Mouse (Mus musculus) urinary bladder, adult 18-20 months (tissue): ENCODE measurements around the gene Sap30.
"Not testable (repeated sequence)": the region's sequence is repeated elsewhere in the genome, so short reads cannot be mapped to it uniquely, and the experiment has no call there.

ENCODE experiments used
- DNase-seq, 2 experiments: peaks; one replicate each; pipeline ENCODE4 v3.0.0; 2022; ENCODE audit warnings: low spot score in 2 of 2, mixed read lengths in 2 of 2

The Sap30 gene

GRCm38 (mm10) chr8:57487441-57488155 lies at the start of gene Sap30:
TSS of gene Sap30 (minus strand) at chr8:57487860.
- DNase-seq = peak; percentile 98

GRCm38 (mm10) chr8:57536167-57536566 lies 48.5 kb upstream of the Sap30 start:
- DNase-seq = no peak

- no peak for DNase-seq
These were observed 46.8 kb upstream of the Sap30 start for GRCm38 (mm10) chr8:57534495-57534894.

- no peak for DNase-seq
These were observed 45.4 kb upstream of the Sap30 start for GRCm38 (mm10) chr8:57533106-57533505.

- no peak for DNase-seq
These were observed 44.6 kb upstream of the Sap30 start for GRCm38 (mm10) chr8:57532223-57532622.

- DNase-seq = peak; percentile 70 to 76
These were observed 43.1 kb upstream of the Sap30 start for GRCm38 (mm10) chr8:57530666-57531349.

- DNase-seq = no peak
These were observed 42.6 kb upstream of the Sap30 start for GRCm38 (mm10) chr8:57530238-57530637.

GRCm38 (mm10) chr8:57528036-57528435 lies 40.4 kb upstream of the Sap30 start:
- DNase-seq = no peak

- DNase-seq = no peak
These were observed 32.6 kb upstream of the Sap30 start for GRCm38 (mm10) chr8:57520186-57520786.

- DNase-seq = no peak
These were observed 30.1 kb upstream of the Sap30 start for GRCm38 (mm10) chr8:57517723-57518122.

- not testable (repeated sequence) for DNase-seq
These were observed 29.0 kb upstream of the Sap30 start for GRCm38 (mm10) chr8:57516685-57517084.

GRCm38 (mm10) chr8:57513178-57513661 lies 25.6 kb upstream of the Sap30 start:
- not testable (repeated sequence) for DNase-seq

GRCm38 (mm10) chr8:57512141-57513056 lies 24.7 kb upstream of the Sap30 start:
- DNase-seq = no peak

GRCm38 (mm10) chr8:57511316-57512118 lies 23.9 kb upstream of the Sap30 start, which contains the start of gene Hmgb2:
TSS of gene Hmgb2 (plus strand) at chr8:57511907.
- DNase-seq = peak; percentile 99 to 100

GRCm38 (mm10) chr8:57510791-57511315 lies 23.2 kb upstream of the Sap30 start:
- no peak for DNase-seq

- DNase-seq = no peak
These were observed 21.0 kb upstream of the Sap30 start for GRCm38 (mm10) chr8:57508657-57509056.

- DNase-seq = no peak
These were observed 19.9 kb upstream of the Sap30 start for GRCm38 (mm10) chr8:57507556-57508063.

GRCm38 (mm10) chr8:57505500-57505899 lies 17.8 kb upstream of the Sap30 start:
- DNase-seq = not testable (repeated sequence)

GRCm38 (mm10) chr8:57503641-57504040 lies 16.0 kb upstream of the Sap30 start:
- DNase-seq = peak; percentile 20 to 64
